Mouse (Mus musculus) MEL (cell line): ENCODE data around the gene Cldn9. TPM values are rescaled to one million over a fixed set of nuclear protein-coding genes. Genes with fewer than 3 reads are reported as not detected.

Source experiments
- DNase-seq: peaks from one replicate; pipeline ENCODE4 v3.0.0; 2011; ENCODE audit warnings: low read depth, low spot score
- H3K27ac ChIP-seq: 2 replicates; pipeline ENCODE4 v1.5.1; 2012; ENCODE audit warnings: low read depth, mild to moderate bottlenecking, control low read depth, low read length, moderate library complexity; ENCODE audit not compliant: control insufficient read depth
- H3K27me3 ChIP-seq, 2 experiments: fragments of 150-350 bp in 1 of 2; sonication (generic) in 1 of 2; 2 replicates each; pipeline ENCODE4 v1.6.1; 2012; ENCODE audit warnings: low read length in 2 of 2, mild to moderate bottlenecking in 2 of 2, improper control_type of control experiment in 1 of 2, moderate library complexity in 1 of 2; ENCODE audit not compliant: insufficient read depth in 2 of 2, control insufficient read depth in 1 of 2
- H3K36me3 ChIP-seq, 2 experiments: 2 replicates each; pipeline ENCODE4 v1.6.1; 2012 to 2014; ENCODE audit warnings: low read length in 2 of 2, improper control_type of control experiment in 1 of 2, inconsistent platforms in 1 of 2, mild to moderate bottlenecking in 1 of 2; ENCODE audit not compliant: insufficient read depth in 2 of 2, control insufficient read depth in 1 of 2
- H3K4me1 ChIP-seq, 2 experiments: fragments of 150-350 bp in 1 of 2; sonication (generic) in 1 of 2; 2 replicates each; pipeline ENCODE4 v1.6.1; 2012; ENCODE audit warnings: low read length in 2 of 2, improper control_type of control experiment in 1 of 2, mild to moderate bottlenecking in 1 of 2; ENCODE audit not compliant: insufficient read depth in 2 of 2, control insufficient read depth in 1 of 2
- H3K4me3 ChIP-seq, 2 experiments: fragments of 150-350 bp in 1 of 2; sonication (generic) in 1 of 2; 2 replicates each; pipeline ENCODE4 v1.5.1; 2012; ENCODE audit warnings: low read depth in 2 of 2, low read length in 2 of 2, mild to moderate bottlenecking in 2 of 2, moderate library complexity in 2 of 2, control low read depth in 1 of 2, improper control_type of control experiment in 1 of 2; ENCODE audit not compliant: control insufficient read depth in 1 of 2, insufficient read depth in 1 of 2
- H3K79me2 ChIP-seq: 2 replicates; pipeline ENCODE4 v1.6.1; 2012; ENCODE audit warnings: mild to moderate bottlenecking, low read length, moderate library complexity; ENCODE audit not compliant: control insufficient read depth, poor library complexity, insufficient read depth
- H3K9ac ChIP-seq: 2 replicates; pipeline ENCODE4 v1.6.1; 2012; ENCODE audit warnings: low read depth, mild to moderate bottlenecking, control low read depth, low read length, moderate library complexity; ENCODE audit not compliant: control insufficient read depth, poor library complexity, severe bottlenecking
- H3K9me3 ChIP-seq: fragments of 150-350 bp; sonication (generic); replicated peaks from 2 replicates; pipeline ENCODE4 v1.6.1; 2012; ENCODE audit warnings: mild to moderate bottlenecking, low read length, improper control_type of control experiment, moderate library complexity; ENCODE audit not compliant: insufficient read depth
- BHLHE40 ChIP-seq: IDR thresholded peaks from 2 replicates; pipeline ENCODE4 v1.6.1; 2012; ENCODE audit warnings: low read depth, mild to moderate bottlenecking, inconsistent platforms, low read length, improper control_type of control experiment, borderline replicate concordance
- CTCF ChIP-seq, 3 experiments: IDR thresholded peaks in 2 of 3; conservative IDR thresholded peaks in 1 of 3; 2 replicates each; pipeline ENCODE4 v1.5.1; 2011 to 2012; ENCODE audit warnings: low read length in 3 of 3, low read depth in 2 of 3, mild to moderate bottlenecking in 2 of 3, improper control_type of control experiment in 1 of 3, inconsistent platforms in 1 of 3, mixed read lengths in 1 of 3, moderate library complexity in 1 of 3; ENCODE audit not compliant: control insufficient read depth in 1 of 3, insufficient read depth in 1 of 3, poor library complexity in 1 of 3, severe bottlenecking in 1 of 3
- E2F4 ChIP-seq: IDR thresholded peaks from 2 replicates; pipeline ENCODE4 v1.6.1; 2011; ENCODE audit warnings: low read depth, low read length, improper control_type of control experiment, borderline replicate concordance
- EP300 ChIP-seq, 2 experiments: IDR thresholded peaks; 2 replicates each; pipeline ENCODE4 v1.6.1; 2011; ENCODE audit warnings: improper control_type of control experiment in 2 of 2, low read length in 2 of 2, low read depth in 1 of 2, mild to moderate bottlenecking in 1 of 2
- ETS1 ChIP-seq: IDR thresholded peaks from 2 replicates; pipeline ENCODE4 v1.6.1; 2012; ENCODE audit warnings: low read depth, mild to moderate bottlenecking, inconsistent platforms, low read length, improper control_type of control experiment, moderate library complexity
- GABPA ChIP-seq: IDR thresholded peaks from 2 replicates; pipeline ENCODE4 v1.6.1; 2012; ENCODE audit warnings: low read depth, mild to moderate bottlenecking, inconsistent platforms, low read length, improper control_type of control experiment, moderate library complexity
- GATA1 ChIP-seq: IDR thresholded peaks from 2 replicates; pipeline ENCODE4 v1.6.1; 2011; ENCODE audit warnings: low read depth, low read length, improper control_type of control experiment
- HCFC1 ChIP-seq: IDR thresholded peaks from 2 replicates; pipeline ENCODE4 v1.6.1; 2012; ENCODE audit warnings: low read depth, mild to moderate bottlenecking, inconsistent platforms, low read length, improper control_type of control experiment, moderate library complexity
- JUND ChIP-seq: IDR thresholded peaks from 2 replicates; pipeline ENCODE4 v1.6.1; 2011; ENCODE audit warnings: low read depth, mild to moderate bottlenecking, improper control_type of control experiment, low read length
- KAT2A ChIP-seq: conservative IDR thresholded peaks from 2 replicates; pipeline ENCODE4 v1.6.1; 2012; ENCODE audit warnings: low read depth, low read length, improper control_type of control experiment, inconsistent platforms
- MAFK ChIP-seq: IDR thresholded peaks from 2 replicates; pipeline ENCODE4 v1.6.1; 2011; ENCODE audit warnings: low read depth, mild to moderate bottlenecking, low read length, improper control_type of control experiment, borderline replicate concordance
- MAZ ChIP-seq: IDR thresholded peaks from 2 replicates; pipeline ENCODE4 v1.6.1; 2012; ENCODE audit warnings: low read depth, mild to moderate bottlenecking, inconsistent platforms, low read length, improper control_type of control experiment
- MXI1 ChIP-seq: IDR thresholded peaks from 2 replicates; pipeline ENCODE4 v1.6.1; 2011; ENCODE audit warnings: mild to moderate bottlenecking, low read depth, low read length, improper control_type of control experiment
- MYC ChIP-seq: IDR thresholded peaks from 2 replicates; pipeline ENCODE4 v1.6.1; 2011; ENCODE audit warnings: low read depth, mild to moderate bottlenecking, low read length, improper control_type of control experiment, moderate library complexity
- POLR2AphosphoS2 ChIP-seq: IDR thresholded peaks from 2 replicates; pipeline ENCODE4 v1.6.1; 2011; ENCODE audit warnings: low read length, improper control_type of control experiment
- RAD21 ChIP-seq: IDR thresholded peaks from 2 replicates; pipeline ENCODE4 v1.6.1; 2011; ENCODE audit warnings: mild to moderate bottlenecking, low read depth, low read length, improper control_type of control experiment
- RCOR1 ChIP-seq: IDR thresholded peaks from 2 replicates; pipeline ENCODE4 v1.6.1; 2012; ENCODE audit warnings: low read depth, mild to moderate bottlenecking, inconsistent platforms, low read length, improper control_type of control experiment
- SMC3 ChIP-seq: IDR thresholded peaks from 2 replicates; pipeline ENCODE4 v1.6.1; 2011; ENCODE audit warnings: low read depth, low read length, improper control_type of control experiment
- TAL1 ChIP-seq: IDR thresholded peaks from 2 replicates; pipeline ENCODE4 v1.6.1; 2012; ENCODE audit warnings: mild to moderate bottlenecking, inconsistent platforms, low read length, moderate library complexity, mixed read lengths
- UBTF ChIP-seq: IDR thresholded peaks from 2 replicates; pipeline ENCODE4 v1.6.1; 2012; ENCODE audit warnings: low read depth, mild to moderate bottlenecking, inconsistent platforms, low read length, improper control_type of control experiment, moderate library complexity, borderline replicate concordance; ENCODE audit not compliant: insufficient read depth
- USF1 ChIP-seq: IDR thresholded peaks from 2 replicates; pipeline ENCODE4 v1.6.1; 2014; ENCODE audit warnings: low read depth, mild to moderate bottlenecking, inconsistent platforms, low read length, improper control_type of control experiment, moderate library complexity
- ZC3H11A ChIP-seq: IDR thresholded peaks from 2 replicates; pipeline ENCODE4 v1.6.1; 2012; ENCODE audit warnings: low read depth, mild to moderate bottlenecking, inconsistent platforms, low read length, improper control_type of control experiment
- ZKSCAN1 ChIP-seq: IDR thresholded peaks from 2 replicates; pipeline ENCODE4 v1.6.1; 2012; ENCODE audit warnings: low read depth, mild to moderate bottlenecking, inconsistent platforms, low read length, improper control_type of control experiment, moderate library complexity
- ZMIZ1 ChIP-seq: IDR thresholded peaks from 2 replicates; pipeline ENCODE4 v1.6.1; 2012; ENCODE audit warnings: low read depth, mild to moderate bottlenecking, inconsistent platforms, low read length, improper control_type of control experiment, moderate library complexity
- ZNF384 ChIP-seq: IDR thresholded peaks from 2 replicates; pipeline ENCODE4 v1.6.1; 2012; ENCODE audit warnings: low read depth, mild to moderate bottlenecking, inconsistent platforms, low read length, improper control_type of control experiment
- polyA plus RNA-seq, 2 experiments: library from polyadenylated mRNA; stranded (reverse) in 1 of 2; unstranded in 1 of 2; fragments of >175 nt in 1 of 2; fragments of >200 nt in 1 of 2; gene quantifications; 2 replicates each; pipeline versions ENCODE4 v1.2.1 to v1.2.4; 2012; ENCODE audit warnings: low replicate concordance in 2 of 2, low read depth in 1 of 2; ENCODE audit not compliant: insufficient read length in 2 of 2, insufficient read depth in 1 of 2, missing spikeins in 1 of 2
- total RNA-seq: library from RNA; depleted of rRNA; stranded (reverse); fragments of 300-350 nt; gene quantifications from 2 replicates; pipeline ENCODE4 v1.2.3, GENCODE M21; 2012

The Cldn9 gene
- total and polyA plus RNA-seq, 3 experiments: 0.18 to 0.19 TPM; not detected in 1

- no peak for DNase-seq
- no peaks in the 10 kb centered on the region for H3K9me3 ChIP-seq
These were observed 25.4 kb downstream of the Cldn9 start for GRCm38 (mm10) chr17:23658450-23658849.

GRCm38 (mm10) chr17:23654410-23654809, 29.4 kb downstream of the Cldn9 start:
- H3K4me3 ChIP-seq: no peak overlapping the region
- no peak overlapping the region for H3K27ac ChIP-seq
- H3K27me3 ChIP-seq: peaks cover 0 to 4% of the 10 kb centered on the region in 2 experiments
- H3K9me3 ChIP-seq: no peaks in the 10 kb centered on the region
- no peak overlapping the region for H3K9ac ChIP-seq
- no peaks in the 10 kb centered on the region for H3K4me1 ChIP-seq
- no peak for DNase-seq
- H3K36me3 ChIP-seq: no peaks in the 10 kb centered on the region
- TF ChIP-seq CTCF (IDR thresholded peaks at IDR 0.05 in 2 of 3, conservative IDR thresholded peaks at IDR 0.05 in 1 of 3; ENCODE audit: control insufficient read depth in 1 of 3, insufficient read depth in 1 of 3, low read depth in 2 of 3, low read length in 3 of 3, poor library complexity in 1 of 3, severe bottlenecking in 1 of 3): no peak
- no peak for TF ChIP-seq GATA1
- TF ChIP-seq HCFC1: no peak
- TF ChIP-seq ETS1: no peak
- no peak for TF ChIP-seq JUND
- TF ChIP-seq EP300 (IDR thresholded peaks at IDR 0.05; ENCODE audit: low read depth in 1 of 2, low read length in 2 of 2): no peak
- no peak for TF ChIP-seq MAFK
- no peak for TF ChIP-seq MXI1
- no peak for TF ChIP-seq RCOR1
- no peak for TF ChIP-seq SMC3
- TF ChIP-seq BHLHE40: no peak
- TF ChIP-seq ZC3H11A: no peak
- no peak for TF ChIP-seq UBTF
- no peaks in the 10 kb centered on the region for H3K79me2 ChIP-seq

More at GRCm38 (mm10) chr17:23658450-23658849, 25.4 kb downstream of the Cldn9 start:
- no peak overlapping the region for H3K9ac ChIP-seq
- peak; percentile 77 for TF ChIP-seq ZNF384
- no peak for TF ChIP-seq MYC
- TF ChIP-seq, all 39 proteins: peak for 1
- H3K4me1 ChIP-seq: no peaks in the 10 kb centered on the region
- H3K4me3 ChIP-seq: no peak overlapping the region
- no peaks in the 10 kb centered on the region for H3K79me2 ChIP-seq
- peaks cover 0 to 2% of the 10 kb centered on the region in 2 experiments; a peak in 3 of 4 replicates for H3K27me3 ChIP-seq
- H3K36me3 ChIP-seq: no peaks in the 10 kb centered on the region
- H3K27ac ChIP-seq: no peak overlapping the region

- Histone ChIP-seq H3K27ac (no peak overlapping the region), H3K9me3 (no peaks in the 10 kb centered on the region), H3K79me2 (no peaks in the 10 kb centered on the region), H3K27me3 (peaks cover 0 to 4% of the 10 kb centered on the region in 2 experiments), H3K4me3 (no peak overlapping the region), H3K9ac (no peak overlapping the region), H3K36me3 (no peaks in the 10 kb centered on the region), H3K4me1 (no peaks in the 10 kb centered on the region)
- DNase-seq: no peak
- no peak for TF ChIP-seq ZMIZ1
- TF ChIP-seq JUND: no peak
- TF ChIP-seq KAT2A: no peak
- no peak for TF ChIP-seq ZKSCAN1
- TF ChIP-seq RAD21: no peak
- TF ChIP-seq SMC3: no peak
- TF ChIP-seq GABPA: no peak
- TF ChIP-seq CTCF (IDR thresholded peaks at IDR 0.05 in 2 of 3, conservative IDR thresholded peaks at IDR 0.05 in 1 of 3; ENCODE audit: control insufficient read depth in 1 of 3, insufficient read depth in 1 of 3, low read depth in 2 of 3, low read length in 3 of 3, poor library complexity in 1 of 3, severe bottlenecking in 1 of 3): no peak
- TF ChIP-seq POLR2AphosphoS2: no peak
- no peak for TF ChIP-seq E2F4
- TF ChIP-seq TAL1: no peak
- TF ChIP-seq USF1: no peak
- TF ChIP-seq MAZ: no peak
These were observed 29.8 kb downstream of the Cldn9 start for GRCm38 (mm10) chr17:23654001-23654400.
